Mouse (Mus musculus) frontal cortex, postnatal 25 days (tissue): ENCODE data around the gene Gpr146.
"Not testable (repeated sequence)": the region's sequence is repeated elsewhere in the genome, so short reads cannot be mapped to it uniquely, and the experiment has no call there.

ENCODE experiments used
- DNase-seq, 2 experiments: peaks; one replicate each; pipeline ENCODE4 v3.0.0; 2022; ENCODE audit warnings: low spot score in 2 of 2

The Gpr146 gene

DNA sequence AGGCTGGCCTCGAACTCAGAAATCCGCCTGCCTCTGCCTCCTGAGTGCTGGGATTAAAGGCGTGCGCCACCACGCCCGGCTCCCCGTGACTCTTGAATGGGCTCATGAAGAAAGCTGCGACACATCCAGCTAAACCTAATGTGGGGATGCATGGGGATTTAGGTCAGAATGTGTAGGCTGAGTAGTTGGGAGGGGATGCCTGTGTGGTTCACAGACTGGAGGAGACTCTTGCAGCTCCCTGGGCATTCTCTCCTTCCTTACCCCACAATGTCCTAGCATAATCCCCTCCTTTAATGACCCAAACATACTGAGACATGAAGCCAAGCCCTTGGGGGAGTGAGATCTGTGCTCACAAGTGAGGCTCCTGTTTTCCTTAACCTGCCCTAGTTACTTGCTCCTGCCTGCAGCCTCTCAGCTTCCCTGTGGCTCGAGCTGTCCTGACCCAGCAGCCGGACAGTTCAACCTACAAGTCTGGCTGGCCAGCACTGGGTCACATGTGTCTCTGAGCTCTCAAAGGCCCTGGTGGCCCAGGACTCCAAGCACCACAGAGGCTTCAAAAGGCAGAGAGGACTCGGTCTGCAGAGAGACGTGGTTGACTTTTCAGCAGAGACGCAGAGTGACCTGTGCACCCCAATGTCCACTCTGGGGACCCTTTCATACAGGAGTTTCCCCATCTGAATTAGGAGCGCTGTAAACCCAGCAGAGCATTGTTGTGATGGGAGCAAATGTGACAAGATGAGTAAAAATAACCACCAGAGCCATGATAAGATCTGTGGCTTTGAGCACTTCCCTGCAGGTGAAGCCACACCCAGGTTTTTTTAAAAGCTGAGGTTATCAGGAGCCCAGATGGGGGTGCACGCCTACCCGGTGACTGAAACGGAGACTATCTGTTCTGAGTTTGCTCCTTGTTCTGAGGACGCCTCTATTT is 4.4 kb downstream of the Gpr146 start:
- DNase-seq: no peak

DNA sequence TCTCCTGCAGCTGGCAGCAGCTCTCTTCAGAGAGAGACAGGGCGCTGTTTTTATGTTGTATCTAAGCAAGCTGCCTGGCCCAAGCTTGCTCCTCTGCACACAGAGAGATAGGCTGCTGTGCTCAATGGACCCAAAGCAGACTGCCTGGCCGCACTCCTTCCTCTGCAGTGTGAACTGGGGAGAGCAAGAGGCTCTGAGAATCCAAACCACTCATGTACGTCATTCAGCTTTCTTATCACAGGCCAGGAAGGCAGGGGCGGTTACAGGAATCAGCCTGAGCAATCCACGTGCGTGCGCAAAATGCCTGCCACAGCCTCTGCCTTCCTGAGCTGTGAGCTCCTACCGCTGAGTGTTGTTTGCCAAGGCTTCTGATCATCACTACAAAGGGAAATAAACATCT is 5.3 kb downstream of the Gpr146 start:
- DNase-seq: no peak

DNA sequence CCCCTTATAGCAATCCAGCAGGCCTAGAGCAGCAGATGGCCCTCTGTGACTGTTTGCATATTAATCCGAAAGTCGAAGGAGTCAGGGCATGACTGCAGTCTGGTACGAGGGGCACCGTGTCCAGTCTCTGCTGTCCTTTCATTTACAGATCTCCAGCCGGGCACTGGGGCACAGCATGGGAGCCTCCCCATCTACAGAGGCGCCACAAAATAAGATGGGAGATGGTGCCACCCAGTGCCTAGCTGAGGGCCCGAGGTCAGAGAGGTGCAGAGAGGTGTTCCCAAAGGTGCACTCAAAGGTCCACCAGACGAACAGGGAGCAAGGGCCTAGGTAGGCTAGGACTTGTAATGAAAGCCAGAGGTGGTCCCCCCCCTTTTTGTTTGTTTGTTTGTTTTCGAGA is 5.7 kb downstream of the Gpr146 start:
- no peak for DNase-seq

DNA sequence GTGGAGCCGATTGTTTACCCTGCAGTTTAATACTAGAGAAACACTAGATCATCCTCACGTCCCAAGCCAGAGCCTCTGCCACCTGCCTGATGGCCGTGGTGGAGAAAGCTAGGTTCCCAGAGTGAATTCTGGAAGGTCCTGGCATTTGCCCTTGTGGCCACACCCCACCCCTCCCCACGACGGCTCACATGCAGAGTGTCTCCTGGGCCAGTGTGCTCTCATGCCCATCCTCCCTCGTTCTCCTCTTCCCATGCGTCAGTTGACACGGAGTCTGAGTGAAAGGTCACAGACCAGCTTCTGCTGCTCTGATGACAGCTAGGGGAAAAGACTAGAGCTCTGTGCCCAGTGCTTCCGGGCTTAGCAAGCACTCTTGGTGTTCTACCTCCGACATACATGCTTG is 7.0 kb downstream of the Gpr146 start:
- DNase-seq: no peak

DNA sequence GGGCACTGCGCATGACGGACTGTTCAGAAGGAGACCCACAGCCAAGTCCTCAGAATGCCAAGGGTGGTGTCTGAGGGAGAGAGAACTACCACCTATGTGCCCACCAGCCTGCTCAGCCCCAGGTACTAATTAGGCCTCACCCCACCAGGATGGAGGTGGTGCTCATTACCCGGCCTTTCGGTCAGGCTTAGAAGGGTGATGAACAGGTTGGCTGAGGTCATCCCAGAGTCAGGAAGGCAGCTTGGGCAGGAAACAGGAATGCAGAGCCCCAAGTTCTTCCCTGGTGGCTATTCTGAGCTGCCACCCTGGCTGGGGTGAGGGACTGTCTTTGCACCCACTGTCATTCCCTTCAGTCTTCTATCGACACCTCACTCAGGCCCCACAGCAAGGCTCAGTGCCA is 8.6 kb downstream of the Gpr146 start:
- DNase-seq: no peak

DNA sequence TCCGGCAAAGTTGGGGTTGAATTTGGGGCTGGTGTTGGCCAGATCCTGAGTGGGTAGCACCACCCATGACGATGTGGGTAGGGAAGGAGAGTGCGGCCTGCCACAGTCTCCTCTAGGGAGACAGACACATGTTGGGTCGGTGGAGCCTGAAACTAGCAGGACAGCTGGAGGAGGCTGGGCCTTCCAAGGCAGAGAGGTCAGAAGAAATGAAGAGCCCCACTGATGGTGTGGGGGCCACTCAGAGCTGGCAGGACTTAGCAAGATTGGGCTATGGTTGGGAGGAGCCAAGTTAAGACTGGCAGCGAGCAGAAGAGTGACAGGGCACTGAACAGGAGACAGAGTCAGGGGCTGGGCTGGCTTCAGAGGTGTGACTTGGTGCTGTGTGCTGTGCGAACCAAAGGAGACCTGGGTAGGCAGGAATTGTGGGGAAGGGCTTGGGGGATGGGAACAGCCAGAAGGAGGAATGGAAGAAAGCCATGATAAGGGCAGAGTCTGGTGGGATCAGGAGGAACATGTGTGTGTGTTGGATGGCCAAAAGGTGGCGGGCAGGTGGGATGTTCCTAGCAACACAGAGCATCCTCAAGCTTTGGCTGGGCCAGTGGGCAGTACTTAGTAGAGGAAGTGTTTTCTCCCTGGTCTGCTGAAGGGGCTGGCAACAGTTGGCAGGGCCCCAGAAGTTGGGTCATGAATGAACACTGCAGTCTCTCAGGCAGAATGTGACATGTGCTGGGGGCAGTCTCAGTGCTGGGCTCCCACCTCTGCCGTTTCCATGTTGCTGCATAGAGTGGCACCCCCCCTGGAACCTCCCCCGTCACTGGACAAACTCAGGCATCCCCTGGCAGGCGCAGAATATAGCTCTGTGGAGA is 10.1 kb downstream of the Gpr146 start:
- DNase-seq: no peak

DNA sequence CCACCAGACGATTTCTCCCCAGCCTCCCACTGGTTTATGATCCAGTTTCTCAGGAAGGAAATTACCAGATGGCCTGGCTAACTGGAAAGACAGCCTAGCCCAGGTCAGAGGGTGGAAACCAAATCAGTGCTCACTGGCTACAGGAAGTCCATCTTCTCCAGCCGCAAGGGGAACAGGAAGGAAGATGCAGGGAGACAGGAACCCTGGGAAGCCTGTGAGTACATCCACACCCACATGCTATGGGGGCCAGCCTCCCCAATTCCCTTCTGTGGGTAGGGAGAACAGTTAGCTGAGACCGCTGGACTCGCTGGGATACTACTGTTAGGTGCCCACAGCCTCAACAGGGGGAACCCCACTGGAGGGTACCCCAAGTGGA is 10.7 kb downstream of the Gpr146 start:
- no peak for DNase-seq

DNA sequence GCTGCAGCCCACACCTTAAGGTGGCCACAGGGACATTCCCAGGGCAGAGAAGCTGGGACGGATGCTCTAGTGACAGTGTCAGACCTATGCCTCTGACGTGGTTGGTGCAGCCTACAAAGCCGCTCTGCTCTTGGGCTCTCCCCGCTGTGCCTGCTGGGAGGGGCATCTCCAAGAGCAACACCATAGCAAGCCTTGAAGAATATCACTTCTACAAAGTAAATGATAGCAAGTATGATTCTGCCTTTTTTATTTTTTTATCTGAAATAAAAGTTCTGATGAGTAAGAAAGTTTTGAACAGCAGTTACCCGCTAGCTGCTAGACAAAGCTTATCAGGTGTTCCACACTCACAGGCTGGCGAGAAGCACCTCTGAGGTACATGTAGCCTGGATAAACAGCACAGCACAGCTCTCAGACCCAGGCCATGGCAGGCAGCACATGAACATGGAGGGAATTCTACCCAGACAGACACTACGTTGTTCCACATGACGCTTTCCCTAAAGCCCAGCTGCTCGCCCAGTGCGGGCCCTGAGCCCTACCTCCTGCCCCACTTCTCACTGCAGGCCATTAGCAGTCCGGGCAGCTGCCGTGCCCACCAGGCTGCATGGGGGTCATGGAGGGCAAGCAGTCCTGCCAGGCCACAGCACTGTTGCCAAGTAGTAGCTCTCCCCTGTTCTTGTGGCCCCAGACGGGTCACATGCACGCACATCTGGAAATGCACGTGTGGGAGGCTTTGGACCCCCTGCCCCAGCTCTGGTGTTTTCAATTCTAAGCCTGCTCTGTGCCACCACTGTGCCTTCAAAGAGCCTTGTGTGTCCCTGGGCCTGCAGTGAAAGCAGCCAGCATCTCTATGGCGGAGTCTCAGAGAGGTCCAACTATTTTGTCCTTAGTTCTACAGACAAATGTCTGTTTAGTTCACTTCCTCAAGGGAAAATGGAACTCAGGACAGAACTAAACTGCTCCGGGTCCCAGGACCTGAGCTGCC is 11.5 kb downstream of the Gpr146 start:
- DNase-seq: no peak

DNA sequence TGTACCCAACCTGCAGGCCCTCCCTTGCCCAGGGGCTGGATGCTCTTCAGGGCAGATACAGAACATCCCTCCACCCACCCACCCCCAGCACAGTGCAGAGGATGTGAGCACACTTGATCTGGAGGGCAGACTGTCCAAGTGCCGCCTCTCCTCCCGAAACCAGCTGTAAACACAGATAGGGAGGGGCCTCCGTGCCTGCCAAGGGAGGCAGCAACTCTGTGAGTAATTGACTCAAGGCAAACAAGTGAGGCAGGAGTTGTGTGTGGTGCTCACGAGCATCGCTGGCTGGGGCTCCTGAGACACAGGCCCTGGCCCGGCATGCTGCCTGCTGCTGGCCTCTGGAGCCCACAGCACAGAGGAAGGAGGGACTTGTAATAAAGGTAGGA is 12.2 kb downstream of the Gpr146 start:
- no peak for DNase-seq

DNA sequence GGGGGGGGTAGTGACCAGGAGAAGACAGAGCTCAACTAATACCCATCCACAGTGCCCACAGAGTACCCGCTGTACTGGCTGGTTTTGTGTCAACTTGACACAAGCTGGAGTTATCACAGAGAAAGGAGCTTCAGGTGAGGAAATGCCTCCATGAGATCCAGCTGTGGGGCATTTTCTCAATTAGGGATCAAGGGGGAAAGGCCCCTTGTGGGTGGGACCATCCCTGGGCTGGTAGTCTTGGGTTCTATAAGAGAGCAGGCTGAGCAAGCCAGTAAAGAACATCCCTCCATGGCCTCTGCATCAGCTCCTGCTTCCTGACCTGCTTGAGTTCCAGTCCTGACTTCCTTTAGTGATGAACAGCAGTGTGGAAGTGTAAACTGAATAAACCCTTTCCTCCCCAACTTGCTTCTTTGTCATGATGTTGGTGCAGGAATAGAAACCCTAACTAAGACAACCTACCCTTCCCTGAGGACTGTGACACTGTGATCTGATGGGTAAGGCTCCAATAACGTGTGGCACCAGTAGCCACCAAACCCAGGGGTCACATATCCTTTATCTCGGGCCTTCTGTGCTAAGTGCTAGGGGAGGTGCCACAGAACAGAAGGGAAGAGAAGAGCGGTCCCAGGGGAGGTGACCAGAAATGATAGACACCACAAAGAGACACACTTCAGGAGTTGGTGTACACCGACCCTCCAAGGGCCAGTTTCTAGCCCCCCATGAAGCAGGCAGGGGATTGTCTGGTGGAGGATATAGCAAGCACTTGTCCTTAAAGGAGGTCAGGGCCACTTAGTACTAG is 13.0 kb downstream of the Gpr146 start:
- DNase-seq: not testable (repeated sequence)

DNA sequence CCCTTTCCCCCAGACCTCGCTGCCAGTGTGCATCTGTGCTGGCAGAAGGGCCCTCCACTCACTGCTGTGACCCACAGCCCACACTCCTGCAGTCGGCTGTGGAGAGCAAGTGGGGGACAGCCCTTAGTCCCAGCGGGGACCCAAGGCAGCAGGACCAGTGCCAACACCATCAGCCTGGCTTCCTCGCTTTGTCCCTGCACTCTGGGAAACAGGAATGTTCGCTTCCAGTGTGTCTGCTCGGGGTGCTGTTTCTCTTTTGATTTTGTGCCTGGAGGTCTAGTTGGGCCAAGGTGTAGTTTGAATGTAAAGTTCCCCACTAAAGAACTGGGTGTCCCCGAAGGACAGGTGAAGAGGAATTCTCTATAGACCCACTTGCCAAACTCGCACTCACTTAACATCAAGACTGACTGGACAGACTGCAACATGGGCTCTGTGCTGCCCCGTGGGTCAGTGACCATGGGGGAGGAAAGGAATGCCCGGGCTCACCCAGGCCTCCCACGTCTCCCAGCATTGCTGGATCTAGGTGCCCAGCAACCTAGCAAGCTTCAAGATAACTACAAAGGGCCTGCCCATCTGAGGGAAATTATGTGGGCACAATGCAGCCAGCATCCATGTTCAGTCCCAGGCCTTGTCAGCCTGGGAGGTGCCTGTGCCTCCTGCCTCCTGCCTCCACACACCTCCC is 14.0 kb downstream of the Gpr146 start:
- no peak for DNase-seq

DNA sequence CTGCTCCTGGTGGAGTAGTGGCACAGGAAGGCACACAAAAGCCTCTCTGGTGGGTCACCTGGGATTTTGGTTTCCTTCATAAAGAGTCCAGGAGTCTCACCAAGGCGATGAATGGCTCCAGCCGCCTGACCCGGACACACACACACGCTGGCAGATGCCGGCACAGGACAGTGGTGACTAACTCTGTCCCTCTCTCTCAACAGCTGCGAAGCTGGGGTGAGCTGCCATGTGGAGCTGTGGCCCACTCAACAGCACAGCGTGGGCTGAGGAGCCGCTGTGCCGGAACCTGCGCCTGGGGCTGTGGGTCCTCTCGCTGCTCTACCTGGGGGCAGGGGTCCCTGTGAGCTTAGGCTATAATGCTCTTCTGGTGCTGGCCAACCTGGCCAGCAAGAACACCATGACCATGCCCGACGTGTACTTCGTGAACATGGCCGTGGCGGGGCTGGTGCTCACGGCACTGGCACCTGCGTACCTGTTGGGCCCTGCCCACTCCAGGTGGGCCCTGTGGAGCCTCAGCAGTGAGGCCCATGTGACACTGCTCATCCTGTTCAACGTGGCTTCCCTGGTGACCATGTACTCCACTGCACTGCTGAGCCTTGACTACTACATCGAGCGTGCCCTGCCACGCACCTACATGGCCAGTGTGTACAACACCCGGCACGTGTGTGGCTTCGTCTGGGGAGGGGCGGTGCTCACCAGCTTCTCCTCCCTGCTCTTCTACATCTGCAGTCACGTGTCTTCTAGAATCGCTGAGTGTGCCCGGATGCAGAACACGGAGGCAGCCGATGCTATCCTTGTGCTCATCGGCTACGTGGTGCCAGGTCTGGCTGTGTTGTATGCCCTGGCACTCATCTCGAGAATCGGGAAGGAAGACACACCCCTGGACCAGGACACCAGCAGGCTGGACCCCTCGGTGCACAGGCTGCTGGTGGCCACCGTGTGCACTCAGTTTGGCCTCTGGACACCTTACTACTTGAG is 15.0 kb downstream of the Gpr146 start:
- no peak for DNase-seq

DNA sequence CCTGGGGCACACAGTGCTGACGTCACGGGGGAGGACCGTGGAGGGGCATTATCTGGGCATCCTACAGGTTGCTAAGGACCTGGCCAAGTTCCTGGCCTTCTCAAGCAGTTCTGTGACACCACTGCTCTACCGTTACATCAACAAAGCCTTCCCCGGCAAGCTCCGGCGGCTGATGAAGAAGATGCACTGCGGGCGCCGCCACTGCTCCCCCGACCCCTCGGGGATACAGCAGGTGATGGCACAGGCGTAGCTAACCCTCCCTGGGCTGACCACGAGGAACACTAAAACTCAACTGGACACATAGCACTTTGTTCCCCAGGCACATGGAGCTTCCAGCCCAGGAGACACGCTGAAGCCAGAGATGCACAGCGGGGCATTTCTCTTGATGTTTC is 15.7 kb downstream of the Gpr146 start:
- no peak for DNase-seq

DNA sequence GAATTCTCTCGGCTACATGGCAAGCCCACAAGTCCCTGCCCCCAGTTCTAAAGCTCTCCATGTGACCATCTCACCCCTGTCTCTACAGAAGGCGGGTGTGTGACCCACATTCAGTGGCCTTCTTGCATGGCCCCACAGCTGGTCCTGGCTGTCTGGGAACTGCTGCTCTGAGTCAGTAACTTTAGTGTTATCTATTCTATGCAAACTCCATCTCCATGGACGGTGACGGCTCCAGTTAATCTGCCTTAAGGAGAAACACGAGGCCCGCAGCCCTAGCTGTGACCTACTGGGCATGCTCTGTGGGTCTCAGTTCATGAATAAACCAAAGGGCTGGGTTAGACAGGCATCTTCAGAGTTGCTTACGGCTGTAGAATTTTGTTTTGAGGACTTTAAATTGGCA is 16.9 kb downstream of the Gpr146 start:
- no peak for DNase-seq

DNA sequence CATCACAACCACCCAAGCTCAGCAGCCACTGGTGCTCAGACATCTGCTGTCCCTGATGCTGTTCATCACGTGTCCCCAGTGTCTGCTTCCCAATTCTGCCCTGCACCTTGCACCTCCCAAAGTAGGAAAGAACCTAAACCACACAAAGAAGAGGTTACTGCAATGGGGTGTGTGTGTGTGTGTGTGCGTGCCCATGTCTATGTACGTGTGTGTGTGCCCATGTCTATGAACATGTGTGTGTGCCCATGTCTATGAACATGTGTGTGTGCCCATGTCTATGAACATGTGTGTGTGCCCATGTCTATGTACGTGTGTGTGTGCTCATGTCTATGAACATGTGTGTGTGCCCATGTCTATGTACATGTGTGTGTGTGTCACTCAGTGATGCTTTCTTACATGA is 18.0 kb downstream of the Gpr146 start:
- DNase-seq: no peak

DNA sequence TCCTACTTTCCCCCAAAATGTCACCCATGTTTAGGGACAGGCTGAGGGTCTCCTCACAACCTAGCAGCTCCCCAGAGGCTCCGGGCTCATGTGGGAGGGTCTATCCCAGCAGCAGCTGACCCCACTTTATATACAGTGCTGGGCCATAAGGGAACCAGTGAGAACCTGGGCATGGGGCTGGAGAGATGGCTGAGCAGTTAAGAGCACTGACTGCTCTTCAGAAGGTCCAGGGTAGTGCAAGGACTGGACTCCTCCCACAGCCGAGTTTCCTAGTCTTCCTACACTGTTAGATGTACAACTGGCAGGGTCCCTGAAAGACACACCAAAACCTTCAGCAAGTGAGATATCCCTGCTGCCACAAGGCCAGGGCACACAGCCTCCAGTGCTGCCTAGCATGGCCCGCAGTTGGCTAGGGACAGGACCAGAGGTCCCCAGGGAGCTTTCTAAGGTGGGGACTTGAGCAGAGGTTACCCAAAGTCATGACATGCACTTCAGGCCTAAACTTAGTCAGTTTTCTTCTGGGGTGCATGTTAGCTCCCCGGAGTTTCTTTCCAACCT is 19.9 kb downstream of the Gpr146 start:
- no peak for DNase-seq

DNA sequence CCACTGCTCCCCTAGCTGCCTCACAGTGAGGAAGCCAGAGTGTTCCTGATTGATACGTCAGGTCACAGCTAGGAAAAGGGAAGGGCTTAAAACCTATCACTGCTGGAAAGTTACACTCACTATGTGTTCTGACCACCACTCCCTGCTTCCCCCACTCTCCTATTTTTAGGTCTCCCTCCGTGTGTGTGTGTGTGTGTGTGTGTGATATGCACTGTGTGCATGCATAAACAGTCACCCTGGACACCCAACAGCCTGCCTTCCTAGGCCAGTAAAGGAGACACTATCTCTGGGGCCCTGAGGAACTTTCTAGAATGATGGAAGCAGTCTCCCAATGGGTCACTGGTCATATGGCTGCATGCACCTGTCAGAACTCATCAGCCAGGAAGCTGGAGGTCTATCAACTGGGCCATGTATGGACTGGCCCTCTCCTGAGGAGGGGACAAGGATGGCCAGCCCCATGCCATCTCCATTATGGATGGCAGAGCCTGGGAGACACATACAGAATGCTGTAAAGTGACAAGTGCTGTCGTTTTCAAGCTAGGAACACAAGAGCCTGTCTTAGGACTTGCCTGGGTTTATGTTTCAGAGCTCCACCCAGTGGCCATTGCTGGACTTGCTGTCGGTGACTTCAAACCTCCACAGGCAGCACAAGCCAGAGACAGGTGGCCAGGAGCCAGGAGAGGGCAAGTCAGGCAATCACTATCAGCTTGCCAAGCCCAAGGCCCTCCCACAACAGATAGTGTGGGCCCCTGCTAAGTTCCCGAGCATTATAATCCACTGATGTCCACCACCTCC is 20.7 kb downstream of the Gpr146 start:
- peak; percentile 91 to 94 for DNase-seq

DNA sequence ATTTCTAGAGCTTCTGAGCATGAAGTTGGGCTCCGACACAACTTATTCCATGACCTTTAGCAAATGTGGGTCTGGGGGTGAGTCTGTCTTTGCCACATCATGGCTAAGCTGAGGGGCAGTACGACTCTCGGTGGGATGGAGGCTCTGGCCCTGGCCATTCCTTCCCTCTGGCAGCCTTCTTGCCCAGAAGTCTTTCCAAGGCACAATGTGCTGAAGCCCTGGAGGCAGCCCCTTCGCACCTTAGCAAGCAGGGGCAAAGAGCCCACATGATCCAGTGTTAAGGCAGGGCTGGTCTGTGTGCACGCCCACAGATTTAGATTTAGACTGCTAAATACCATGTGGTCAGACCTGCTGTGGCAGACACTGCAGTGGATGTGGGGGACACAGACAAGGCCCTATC is 21.3 kb downstream of the Gpr146 start:
- DNase-seq: no peak
